Mouse (Mus musculus): Measurements from ENCODE around the gene Pcp2. TPM values are rescaled to one million over a fixed set of nuclear protein-coding genes. Genes with fewer than 3 reads are reported as not detected.

Gene Pcp2
- polyA plus RNA-seq, 1 experiment from 2014 or later: 4.5 TPM

Other genes with a start within 250 kb of the Pcp2 start
- gene Arhgef18, start 232.5 kb downstream of the Pcp2 start, polyA plus RNA-seq (2014; fragmentation: Nextera tagmentation; extraction: Ambion mirVana): 8.2 TPM in 2 replicates
- gene Pex11g, start 157.9 kb downstream of the Pcp2 start, polyA plus RNA-seq (2014; fragmentation: Nextera tagmentation; extraction: Ambion mirVana): 2.9 and 3.8 TPM in 2 replicates
- gene Tex45, start 154.7 kb downstream of the Pcp2 start, polyA plus RNA-seq (2014; fragmentation: Nextera tagmentation; extraction: Ambion mirVana): 0.13 TPM in 1 of 2 replicates, not detected in the other
- 28.3 and 39.0 TPM in 2 replicates for gene Zfp358, start 132.4 kb downstream of the Pcp2 start, polyA plus RNA-seq (2014; fragmentation: Nextera tagmentation; extraction: Ambion mirVana)
- gene Mcoln1, start 125.1 kb downstream of the Pcp2 start, polyA plus RNA-seq (2014; fragmentation: Nextera tagmentation; extraction: Ambion mirVana): 44.1 and 46.5 TPM in 2 replicates
- 13.4 and 15.7 TPM in 2 replicates for gene Pnpla6, start 110.2 kb downstream of the Pcp2 start, polyA plus RNA-seq (2014; fragmentation: Nextera tagmentation; extraction: Ambion mirVana)
- gene C330021F23Rik, start 57.6 kb downstream of the Pcp2 start, polyA plus RNA-seq (2014; fragmentation: Nextera tagmentation; extraction: Ambion mirVana): 3.9 and 4.1 TPM in 2 replicates
- gene Camsap3, start 38.3 kb downstream of the Pcp2 start, polyA plus RNA-seq (2014; fragmentation: Nextera tagmentation; extraction: Ambion mirVana): 6.0 and 7.4 TPM in 2 replicates
- 61.3 and 68.1 TPM in 2 replicates for gene Xab2, start 4.2 kb downstream of the Pcp2 start, polyA plus RNA-seq (2014; fragmentation: Nextera tagmentation; extraction: Ambion mirVana)
- gene Pet100, start 4.0 kb downstream of the Pcp2 start, polyA plus RNA-seq (2014; fragmentation: Nextera tagmentation; extraction: Ambion mirVana): 106 and 107 TPM in 2 replicates
- gene Stxbp2, start 5.4 kb upstream of the Pcp2 start, polyA plus RNA-seq (2014; fragmentation: Nextera tagmentation; extraction: Ambion mirVana): 20.3 and 27.9 TPM in 2 replicates
- not detected in 2 replicates for gene Retn, start 30.2 kb upstream of the Pcp2 start, polyA plus RNA-seq (2014; fragmentation: Nextera tagmentation; extraction: Ambion mirVana)
- gene Mcemp1, start 40.2 kb upstream of the Pcp2 start, polyA plus RNA-seq (2014; fragmentation: Nextera tagmentation; extraction: Ambion mirVana): 0.09 TPM in 1 of 2 replicates, not detected in the other
- 11.0 and 14.1 TPM in 2 replicates for gene Fcor, start 46.8 kb upstream of the Pcp2 start, polyA plus RNA-seq (2014; fragmentation: Nextera tagmentation; extraction: Ambion mirVana)
- 31.9 and 36.5 TPM in 2 replicates for gene Trappc5, start 50.8 kb upstream of the Pcp2 start, polyA plus RNA-seq (2014; fragmentation: Nextera tagmentation; extraction: Ambion mirVana)
- 0.24 TPM in 1 of 2 replicates, not detected in the other for gene Fcer2a, start 68.6 kb upstream of the Pcp2 start, polyA plus RNA-seq (2014; fragmentation: Nextera tagmentation; extraction: Ambion mirVana)
- gene Clec4g, start 95.1 kb upstream of the Pcp2 start, polyA plus RNA-seq (2014; fragmentation: Nextera tagmentation; extraction: Ambion mirVana): 0.16 TPM in 1 of 2 replicates, not detected in the other
- not detected in 2 replicates for gene Cd209a, start 123.4 kb upstream of the Pcp2 start, polyA plus RNA-seq (2014; fragmentation: Nextera tagmentation; extraction: Ambion mirVana)
- not detected in 2 replicates for gene Cd209e, start 228.8 kb upstream of the Pcp2 start, polyA plus RNA-seq (2014; fragmentation: Nextera tagmentation; extraction: Ambion mirVana)

All from limb, embryonic 11.5 days (tissue).